Mouse (Mus musculus): ENCODE results near the gene Rbm39.

DNA sequence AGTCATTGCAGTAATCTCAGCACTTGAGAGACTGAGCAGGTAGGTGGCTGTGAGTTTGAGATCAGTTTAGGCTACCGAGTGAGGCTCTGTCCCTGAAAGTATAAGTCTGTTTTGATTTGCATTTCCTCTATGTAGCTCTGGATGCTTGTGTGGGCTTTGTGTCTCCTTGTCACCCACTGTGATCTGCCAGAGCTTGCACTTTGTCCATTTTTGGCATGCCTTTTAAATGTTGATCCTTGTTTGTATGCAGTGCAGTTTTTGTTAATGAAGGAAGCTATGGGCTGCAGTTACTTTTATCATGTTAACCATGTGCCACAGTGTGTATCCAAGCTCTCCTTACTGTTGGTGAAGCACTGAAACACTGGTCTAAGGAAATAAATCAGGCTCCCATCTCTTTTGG is 37.7 kb upstream of the Rbm39 start:
- TF ChIP-seq POLR2A (IDR thresholded peaks at IDR 0.05; ENCODE audit: borderline replicate concordance, low read depth, low read length) (no peak), CTCF (IDR thresholded peaks at IDR 0.05; ENCODE audit: low read depth, low read length) (no peak)

All from bone marrow macrophage, adult 2 months (primary cell).